Mouse (Mus musculus): ENCODE results near the gene Spa17. TPM values are rescaled to one million over a fixed set of nuclear protein-coding genes. Genes with fewer than 3 reads are reported as not detected.
A peak's percentile ranks its signal among the peaks of the same experiment; 100 is the strongest.

Spa17 gene
- polyA plus RNA-seq (2016; fragmentation: Nextera tagmentation; extraction: Ambion mirVana), result 8.0 and 9.2 TPM in 2 replicates

DNA sequence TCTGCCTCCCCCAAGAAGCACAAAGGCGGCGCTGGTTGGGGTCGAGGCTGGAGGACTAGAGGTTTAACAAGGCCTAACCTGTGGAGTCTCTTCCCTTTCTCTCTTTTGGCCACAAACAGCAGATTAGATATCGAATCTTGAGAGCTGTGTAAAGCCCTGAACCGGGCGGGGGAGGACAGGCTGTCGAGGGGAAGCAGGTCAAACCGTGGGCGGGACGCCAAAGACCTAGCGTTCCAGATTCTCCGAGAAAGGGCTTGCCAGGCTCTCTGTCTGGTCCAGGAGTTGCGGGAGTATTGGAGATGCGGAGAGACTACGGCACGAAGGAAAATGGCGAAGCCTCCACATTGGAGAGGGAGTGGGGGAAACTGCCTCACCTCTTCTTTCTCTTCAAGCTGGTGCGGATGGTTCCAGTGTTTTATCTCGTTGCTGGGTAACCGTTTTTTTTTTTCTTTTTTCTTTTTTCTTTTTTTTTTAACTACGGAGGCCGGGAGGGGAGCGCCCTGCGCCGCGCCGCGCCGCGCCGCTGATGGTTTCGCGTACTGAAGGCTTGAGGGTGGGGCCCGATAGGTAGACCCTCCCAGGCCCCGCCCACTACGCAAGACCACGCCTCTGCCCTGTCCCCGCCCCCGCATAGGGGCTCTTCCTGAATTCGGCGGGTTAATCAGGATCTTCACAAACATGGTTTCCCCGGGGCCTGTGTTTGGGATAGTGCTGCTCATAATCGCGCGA lies at the start of gene Spa17:
TSS of gene Spa17 (minus strand) at position 541 of the 729 bp plus-strand sequence.
- Histone ChIP-seq H3K4me3 (peak within 1 kb of the TSS; percentile 81), H3K9me3 (no peaks in the 10 kb centered on the region), H3K27me3 (replicated peaks; ENCODE audit: low read depth, poor library complexity, severe bottlenecking) (peaks cover 6% of the 10 kb centered on the region), H3K36me3 (replicated peaks) (no peaks in the 10 kb centered on the region), H3K4me1 (peaks cover 5% of the 10 kb centered on the region), H3K27ac (replicated peaks) (peak within 1 kb of the TSS; percentile 89)
- peak; percentile 94 for DNase-seq (ENCODE audit: low spot score)
- 0% methylated on average over 45 of the region's 45 CpGs for WGBS

DNA sequence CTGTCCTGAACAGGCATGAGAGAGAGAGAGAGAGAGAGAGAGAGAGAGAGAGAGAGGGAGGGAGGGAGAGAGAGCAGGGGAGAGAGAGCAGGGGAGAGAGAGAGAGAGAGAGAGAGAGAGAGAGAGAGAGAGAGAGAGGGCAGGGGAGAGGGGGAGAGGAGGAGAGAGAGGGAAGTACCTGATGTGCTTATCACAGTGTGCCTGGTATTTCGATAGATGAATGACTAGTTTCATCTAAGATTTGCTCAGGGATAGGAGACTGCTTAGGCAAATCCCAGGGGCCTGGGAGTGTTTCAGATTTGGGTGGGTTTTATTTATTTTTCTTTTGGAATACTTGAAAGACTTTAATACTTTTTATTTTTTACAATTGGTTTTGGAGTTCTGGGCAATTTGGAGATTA lies 49.7 kb upstream of the Spa17 start:
- H3K27me3 ChIP-seq (replicated peaks; ENCODE audit: low read depth, poor library complexity, severe bottlenecking), result no peaks in the 10 kb centered on the region
- no peak overlapping the region for H3K27ac ChIP-seq (replicated peaks)
- no peak for DNase-seq (ENCODE audit: low spot score)
- WGBS, result 86% methylated on average over 1 of the region's 1 CpGs
- no peak overlapping the region for H3K4me3 ChIP-seq
- H3K9me3 ChIP-seq, result no peaks in the 10 kb centered on the region
- no peaks in the 10 kb centered on the region for H3K36me3 ChIP-seq (replicated peaks)
- H3K4me1 ChIP-seq, result peaks cover 6% of the 10 kb centered on the region

DNA sequence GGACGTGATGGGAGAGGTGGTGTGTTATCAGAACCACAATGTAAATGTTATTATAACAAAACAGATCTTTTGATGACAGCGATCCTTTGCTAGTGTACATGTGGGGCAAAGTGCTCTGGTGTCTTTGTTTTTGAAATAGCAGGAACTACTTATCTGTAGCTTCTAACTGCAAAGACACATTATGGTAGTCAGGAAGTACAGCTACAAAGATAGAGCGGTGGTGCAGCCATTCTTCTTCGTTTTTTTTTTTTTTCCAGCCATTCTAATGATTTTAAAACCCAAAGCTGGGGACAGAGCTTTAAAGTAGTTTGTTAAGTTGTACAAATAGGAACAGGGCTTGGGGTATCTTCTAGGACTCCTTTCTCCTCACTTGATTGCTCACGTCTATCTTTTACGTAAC lies 45.9 kb upstream of the Spa17 start:
- no peak for DNase-seq (ENCODE audit: low spot score)
- Histone ChIP-seq H3K4me3 (no peak overlapping the region), H3K4me1 (peaks cover 17% of the 10 kb centered on the region), H3K27me3 (replicated peaks; ENCODE audit: low read depth, poor library complexity, severe bottlenecking) (no peaks in the 10 kb centered on the region), H3K36me3 (replicated peaks) (peaks cover 3% of the 10 kb centered on the region), H3K9me3 (no peaks in the 10 kb centered on the region), H3K27ac (replicated peaks) (no peak overlapping the region)
- WGBS, result 81% methylated on average over 6 of the region's 6 CpGs

GRCm38 (mm10) chr9:37656931-37657481 lies 43.5 kb upstream of the Spa17 start, which contains the start of gene Tbrg1:
TSS of gene Tbrg1 (minus strand) at chr9:37657312.
- peak within 1 kb of the TSS; percentile 82 for H3K4me3 ChIP-seq
- DNase-seq (ENCODE audit: low spot score), result peak; percentile 91
- peak within 1 kb of the TSS; percentile 92 for H3K27ac ChIP-seq (replicated peaks)
- WGBS, result under 1% methylated on average over 36 of the region's 36 CpGs
- peaks cover 17% of the 10 kb centered on the region for H3K4me1 ChIP-seq
- H3K9me3 ChIP-seq, result no peaks in the 10 kb centered on the region
- H3K27me3 ChIP-seq (replicated peaks; ENCODE audit: low read depth, poor library complexity, severe bottlenecking), result no peaks in the 10 kb centered on the region
- H3K36me3 ChIP-seq (replicated peaks), result peaks cover 27% of the 10 kb centered on the region

- H3K9me3 ChIP-seq, result no peaks in the 10 kb centered on the region
- peaks cover 17% of the 10 kb centered on the region for H3K4me1 ChIP-seq
- no peaks in the 10 kb centered on the region for H3K27me3 ChIP-seq (replicated peaks; ENCODE audit: low read depth, poor library complexity, severe bottlenecking)
- peak overlapping the region; percentile 92 for H3K27ac ChIP-seq (replicated peaks)
- WGBS, result 2% methylated on average over 10 of the region's 10 CpGs
- peak overlapping the region; percentile 82 for H3K4me3 ChIP-seq
- peaks cover 33% of the 10 kb centered on the region for H3K36me3 ChIP-seq (replicated peaks)
- peak; percentile 10 for DNase-seq (ENCODE audit: low spot score)
Measured at GRCm38 (mm10) chr9:37656439-37656881, 42.9 kb upstream of the Spa17 start.

DNA sequence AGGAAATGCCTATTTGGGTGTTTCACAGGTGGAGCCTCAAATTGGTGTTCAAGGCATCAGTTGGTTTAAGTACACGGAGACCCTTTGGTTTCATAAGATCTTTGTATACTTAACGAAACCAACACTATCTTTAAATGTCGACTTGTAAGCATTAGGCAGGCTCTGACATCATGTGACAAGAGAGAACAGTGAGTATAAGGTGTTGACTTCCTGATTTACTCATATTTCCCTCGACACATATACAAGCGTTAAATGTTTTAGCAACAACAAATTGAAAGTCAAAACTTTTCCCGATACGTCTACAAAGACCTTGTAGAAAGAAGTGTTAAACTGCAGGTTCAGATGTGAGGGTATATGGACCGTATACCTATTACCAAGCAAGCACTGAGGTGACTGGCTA lies 42.4 kb upstream of the Spa17 start:
- no peak for DNase-seq (ENCODE audit: low spot score)
- H3K27ac ChIP-seq (replicated peaks), result no peak overlapping the region

DNA sequence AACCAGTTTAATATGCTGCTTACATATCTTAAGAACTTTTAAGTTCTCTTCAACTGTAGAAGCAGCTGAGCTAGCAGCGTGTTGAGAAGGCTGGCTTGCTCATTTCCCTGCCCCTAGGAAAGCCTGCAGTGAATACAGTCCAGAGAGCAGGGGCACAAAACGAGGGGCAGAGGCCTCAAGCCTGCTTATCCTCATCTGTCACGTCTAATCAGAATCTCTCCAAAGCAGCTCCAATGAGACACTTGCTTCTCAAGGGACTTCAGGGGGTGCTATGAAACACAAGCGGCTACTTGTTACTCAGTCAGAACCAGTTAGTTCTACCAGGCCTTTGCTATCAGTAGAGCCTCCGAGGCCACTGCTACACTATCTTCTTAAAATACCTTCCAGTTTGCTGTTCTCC lies 40.3 kb upstream of the Spa17 start:
- peaks cover 17% of the 10 kb centered on the region for H3K4me1 ChIP-seq
- WGBS, result 85% methylated on average over 5 of the region's 5 CpGs
- no peak for DNase-seq (ENCODE audit: low spot score)
- no peak overlapping the region for H3K4me3 ChIP-seq
- H3K36me3 ChIP-seq (replicated peaks), result peaks cover 59% of the 10 kb centered on the region
- no peak overlapping the region for H3K27ac ChIP-seq (replicated peaks)
- H3K27me3 ChIP-seq (replicated peaks; ENCODE audit: low read depth, poor library complexity, severe bottlenecking), result no peaks in the 10 kb centered on the region
- no peaks in the 10 kb centered on the region for H3K9me3 ChIP-seq

More for the DNA sequence above, 42.4 kb upstream of the Spa17 start:
- 67% methylated on average over 8 of the region's 8 CpGs for WGBS
- Histone ChIP-seq H3K27me3 (replicated peaks; ENCODE audit: low read depth, poor library complexity, severe bottlenecking) (no peaks in the 10 kb centered on the region), H3K36me3 (replicated peaks) (peaks cover 38% of the 10 kb centered on the region), H3K9me3 (no peaks in the 10 kb centered on the region), H3K4me3 (peak overlapping the region; percentile 82), H3K4me1 (peaks cover 17% of the 10 kb centered on the region)

DNA sequence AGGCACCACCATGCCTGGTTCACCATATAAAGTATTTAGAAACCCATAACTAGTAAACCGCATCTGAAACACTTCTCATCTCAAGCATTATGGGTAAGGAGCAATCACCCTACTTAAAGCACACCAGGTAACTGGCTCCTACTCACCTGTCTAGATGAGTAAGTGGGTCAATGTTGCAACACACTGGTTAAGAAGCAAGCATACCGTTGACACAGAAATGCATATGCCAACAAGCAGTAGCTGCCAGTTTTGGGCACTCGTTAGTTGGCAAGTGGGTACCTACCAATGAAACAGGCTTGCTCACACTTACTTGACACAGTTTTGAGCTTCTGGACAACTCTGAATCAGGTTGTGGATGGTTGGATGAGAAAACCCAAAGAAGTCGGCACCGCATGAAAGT lies 37.1 kb upstream of the Spa17 start:
- Histone ChIP-seq H3K27ac (replicated peaks) (no peak overlapping the region), H3K36me3 (replicated peaks) (peaks cover 80% of the 10 kb centered on the region), H3K4me3 (no peak overlapping the region), H3K9me3 (no peaks in the 10 kb centered on the region), H3K27me3 (replicated peaks; ENCODE audit: low read depth, poor library complexity, severe bottlenecking) (no peaks in the 10 kb centered on the region), H3K4me1 (peaks cover 6% of the 10 kb centered on the region; the same call in 1 of the 2 replicates)
- DNase-seq (ENCODE audit: low spot score), result no peak
- 95% methylated on average over 5 of the region's 5 CpGs for WGBS

- Histone ChIP-seq H3K4me1 (no peaks in the 10 kb centered on the region), H3K36me3 (replicated peaks) (peaks cover 45% of the 10 kb centered on the region)
- WGBS, result 80% methylated on average over 3 of the region's 3 CpGs
Measured at GRCm38 (mm10) chr9:37646246-37646645, 32.7 kb upstream of the Spa17 start.

DNA sequence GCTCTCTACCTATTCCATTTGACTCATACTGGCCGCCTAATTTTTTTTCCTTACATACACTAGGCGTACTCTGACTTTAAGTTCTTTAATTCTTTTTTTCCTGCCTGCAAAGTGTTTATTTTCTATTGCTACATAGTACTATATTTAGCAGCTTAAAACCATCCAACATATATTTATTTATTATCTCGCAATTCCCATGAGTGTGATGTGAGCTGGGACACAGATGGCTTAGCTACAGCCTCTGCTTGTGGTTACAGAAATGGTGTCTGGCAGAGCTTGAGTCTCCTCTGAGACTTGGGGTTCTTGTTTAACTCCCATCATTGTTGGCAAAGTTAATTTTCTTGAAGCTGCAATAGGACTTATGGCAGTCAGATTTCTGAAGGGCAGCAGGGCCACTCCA lies 25.2 kb upstream of the Spa17 start:
- no peak for DNase-seq (ENCODE audit: low spot score)
- no peaks in the 10 kb centered on the region for H3K27me3 ChIP-seq (replicated peaks; ENCODE audit: low read depth, poor library complexity, severe bottlenecking)
- H3K4me1 ChIP-seq, result no peaks in the 10 kb centered on the region
- H3K27ac ChIP-seq (replicated peaks), result no peak overlapping the region
- H3K36me3 ChIP-seq (replicated peaks), result no peaks in the 10 kb centered on the region
- no peaks in the 10 kb centered on the region for H3K9me3 ChIP-seq
- no peak overlapping the region for H3K4me3 ChIP-seq
- 79% methylated on average over 3 of the region's 3 CpGs for WGBS

More at GRCm38 (mm10) chr9:37646246-37646645, 32.7 kb upstream of the Spa17 start:
- Histone ChIP-seq H3K27me3 (replicated peaks; ENCODE audit: low read depth, poor library complexity, severe bottlenecking) (no peaks in the 10 kb centered on the region), H3K4me3 (no peak overlapping the region), H3K27ac (replicated peaks) (no peak overlapping the region), H3K9me3 (no peaks in the 10 kb centered on the region)
- DNase-seq (ENCODE audit: low spot score), result no peak

GRCm38 (mm10) chr9:37636800-37637542 lies 23.4 kb upstream of the Spa17 start:
- Histone ChIP-seq H3K4me1 (no peaks in the 10 kb centered on the region), H3K27ac (replicated peaks) (no peak overlapping the region), H3K27me3 (replicated peaks; ENCODE audit: low read depth, poor library complexity, severe bottlenecking) (no peaks in the 10 kb centered on the region), H3K36me3 (replicated peaks) (no peaks in the 10 kb centered on the region), H3K4me3 (no peak overlapping the region), H3K9me3 (no peaks in the 10 kb centered on the region)
- WGBS, result 72% methylated on average over 6 of the region's 6 CpGs
- no peak for DNase-seq (ENCODE audit: low spot score)

DNA sequence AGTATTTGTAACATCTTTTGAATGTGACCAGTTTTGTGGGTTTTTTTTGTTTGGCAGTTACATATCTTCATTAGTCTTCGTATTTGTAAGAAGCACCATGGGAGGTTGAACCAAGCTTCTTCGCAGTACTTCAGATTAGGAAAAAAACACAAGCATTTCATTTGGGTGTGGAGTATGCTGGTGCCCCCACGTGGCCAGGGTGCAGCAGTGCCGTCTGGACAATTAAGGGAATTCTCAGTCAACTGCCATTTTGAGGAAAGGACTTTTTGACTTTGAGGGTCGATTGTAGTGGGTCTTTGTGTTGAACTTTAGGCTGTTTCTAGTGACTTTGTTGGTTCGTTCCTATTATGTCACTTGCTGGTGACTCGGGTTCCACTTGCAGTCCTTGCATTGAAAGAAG lies 22.8 kb upstream of the Spa17 start:
- no peaks in the 10 kb centered on the region for H3K4me1 ChIP-seq
- H3K36me3 ChIP-seq (replicated peaks), result no peaks in the 10 kb centered on the region
- H3K9me3 ChIP-seq, result no peaks in the 10 kb centered on the region
- no peak overlapping the region for H3K27ac ChIP-seq (replicated peaks)
- DNase-seq (ENCODE audit: low spot score), result peak; percentile 67
- H3K4me3 ChIP-seq, result no peak overlapping the region
- WGBS, result 19% methylated on average over 7 of the region's 7 CpGs
- no peaks in the 10 kb centered on the region for H3K27me3 ChIP-seq (replicated peaks; ENCODE audit: low read depth, poor library complexity, severe bottlenecking)

All from embryonic facial prominence, embryonic 10.5 days (tissue).